Mouse (Mus musculus): ENCODE data around the gene Qpctl. TPM values are rescaled to one million over a fixed set of nuclear protein-coding genes. Genes with fewer than 3 reads are reported as not detected.
"Not testable (repeated sequence)": the region's sequence is repeated elsewhere in the genome, so short reads cannot be mapped to it uniquely, and the experiment has no call there.

Gene Qpctl
- total RNA-seq, 2 experiments from 2014 or later = 2.3 to 2.5 TPM

GRCm38 (mm10) chr7:19164189-19164588, 15.1 kb upstream of the Qpctl start:
- DNase-seq = no peak

GRCm38 (mm10) chr7:19163752-19164151, 14.7 kb upstream of the Qpctl start:
- DNase-seq = no peak

GRCm38 (mm10) chr7:19162928-19163327, 13.8 kb upstream of the Qpctl start:
- no peak for DNase-seq

DNA sequence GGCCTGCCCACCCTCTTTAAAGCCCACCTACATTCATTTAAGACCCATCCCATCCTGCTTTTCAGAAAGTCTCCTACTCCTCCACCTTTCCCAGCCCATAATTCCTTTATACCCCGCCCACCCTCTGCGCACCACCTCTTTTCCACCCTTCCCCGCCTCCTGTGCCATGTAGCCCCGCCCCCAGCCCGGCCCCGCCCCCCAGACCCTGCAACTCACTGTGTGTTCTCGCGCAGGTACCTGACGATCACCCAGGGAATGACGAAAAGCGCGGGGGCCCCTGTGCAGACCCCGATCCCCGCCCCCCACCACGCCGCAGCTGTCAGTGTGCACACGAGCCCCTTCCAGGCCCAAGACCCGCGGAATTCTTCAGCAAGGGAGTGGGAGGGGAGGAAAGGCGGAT, 11.0 kb upstream of the Qpctl start:
- no peak for DNase-seq

GRCm38 (mm10) chr7:19159411-19159810, 10.3 kb upstream of the Qpctl start:
- no peak for DNase-seq

DNA sequence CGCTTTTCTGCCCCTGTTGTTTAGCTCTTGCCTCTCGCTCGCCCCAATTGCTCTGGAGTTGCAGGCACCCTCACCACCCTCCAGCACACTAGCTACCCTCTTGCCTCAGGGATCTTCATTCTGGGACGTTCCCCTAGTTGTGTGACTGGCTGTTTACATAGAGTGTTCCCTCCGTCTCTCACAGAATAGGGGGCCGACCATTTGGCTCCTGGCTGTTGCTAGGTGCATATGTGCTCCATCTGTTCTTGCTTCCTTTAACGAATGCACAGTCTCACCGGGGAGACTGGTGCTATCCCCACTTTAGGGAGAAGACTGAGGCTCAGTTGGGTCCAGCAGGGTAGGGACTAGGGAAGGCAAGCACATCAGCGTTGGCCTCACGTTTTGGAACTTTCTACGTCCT, 9.5 kb upstream of the Qpctl start:
- no peak for DNase-seq

DNA sequence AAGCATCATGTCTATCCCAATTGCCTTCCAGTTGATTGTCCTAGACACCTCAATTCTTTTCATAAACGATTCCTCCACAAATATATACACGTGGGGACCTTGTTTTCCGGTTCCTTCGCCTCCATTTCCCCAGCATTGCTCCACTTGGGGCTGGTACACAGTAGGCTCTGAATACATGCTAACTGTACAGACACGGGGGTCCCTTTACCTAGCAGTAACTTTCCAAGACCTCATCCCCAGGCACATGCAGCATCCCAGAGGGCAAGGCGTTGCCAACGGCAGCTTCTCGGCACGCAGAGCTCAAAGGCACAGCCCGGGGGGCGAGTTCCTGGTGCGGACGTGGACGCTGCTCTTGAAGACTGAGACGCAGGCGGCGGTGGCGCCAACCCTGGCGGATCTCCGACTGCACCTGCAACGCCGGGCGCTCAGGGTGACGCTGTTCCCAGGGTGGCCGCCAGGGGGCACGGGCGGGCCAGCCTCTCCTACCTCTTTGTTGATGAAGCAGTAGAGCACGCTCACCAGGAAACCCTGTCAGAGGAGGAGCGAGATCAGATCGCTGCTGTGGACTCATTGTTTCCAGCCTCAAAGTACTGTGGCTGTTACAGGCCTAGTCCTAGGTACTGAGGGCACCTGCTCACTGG, 8.2 kb upstream of the Qpctl start:
- peak; percentile 86 for DNase-seq

DNA sequence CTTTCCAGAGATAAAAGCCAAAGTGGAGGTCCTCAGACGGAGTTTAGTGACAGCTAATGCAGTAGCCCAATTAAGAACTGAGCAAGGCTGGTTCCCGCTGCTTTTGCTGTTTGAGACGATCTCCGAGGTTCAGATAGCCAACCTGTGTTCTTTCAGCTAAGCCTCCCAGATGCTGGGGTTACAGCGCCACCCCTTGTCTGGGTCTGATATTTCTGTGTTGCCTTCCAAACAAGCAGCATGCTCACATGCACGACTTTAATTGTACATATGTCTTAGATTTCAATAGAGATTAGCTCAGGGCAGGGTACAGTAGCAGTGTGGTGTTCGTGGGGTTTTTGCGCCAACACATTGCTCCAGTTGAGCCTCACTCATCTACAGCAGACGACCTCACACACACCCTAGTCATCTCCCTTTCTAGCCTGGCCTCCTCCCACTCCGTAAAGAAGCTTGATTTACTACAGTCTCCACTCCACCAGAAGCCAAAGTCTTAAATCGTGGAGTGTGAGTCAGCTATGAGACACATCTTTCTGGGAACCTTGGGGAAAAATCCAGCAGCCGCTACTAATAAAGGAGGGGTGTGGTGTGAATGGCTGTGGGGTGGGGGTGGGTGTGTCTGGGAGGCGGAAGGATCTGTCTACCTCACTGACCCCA, 6.9 kb upstream of the Qpctl start:
- no peak for DNase-seq

DNA sequence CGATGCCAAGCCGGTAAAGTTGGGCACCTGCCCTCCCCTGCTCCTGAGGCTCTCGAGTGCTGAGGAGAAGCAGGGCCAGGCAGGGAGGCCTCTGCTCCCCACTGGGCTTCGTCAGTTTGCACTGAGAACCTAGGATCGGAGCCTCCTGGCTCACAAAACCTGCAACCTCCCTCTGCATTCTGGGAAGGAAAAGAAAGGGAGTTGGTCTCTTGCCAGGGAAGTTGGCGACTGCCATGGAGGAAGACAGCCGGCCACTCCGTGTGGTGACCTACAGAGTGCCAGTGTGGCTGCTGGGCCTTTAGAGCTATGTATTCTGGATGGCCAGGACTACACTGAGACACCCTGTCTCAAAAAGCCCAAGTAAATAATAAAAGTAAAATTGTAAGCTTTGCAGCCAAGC, 5.7 kb upstream of the Qpctl start:
- no peak for DNase-seq

GRCm38 (mm10) chr7:19151121-19151520, 2.0 kb upstream of the Qpctl start:
- DNase-seq = not testable (repeated sequence)

GRCm38 (mm10) chr7:19149626-19150025, 535 bp upstream of the Qpctl start, which contains the start of gene Snrpd2:
Gene Snrpd2 (plus strand): TSS chr7:19149722.
- peak; percentile 93 for DNase-seq

GRCm38 (mm10) chr7:19148180-19148874, 764 bp downstream of the Qpctl start:
- DNase-seq = no peak

DNA sequence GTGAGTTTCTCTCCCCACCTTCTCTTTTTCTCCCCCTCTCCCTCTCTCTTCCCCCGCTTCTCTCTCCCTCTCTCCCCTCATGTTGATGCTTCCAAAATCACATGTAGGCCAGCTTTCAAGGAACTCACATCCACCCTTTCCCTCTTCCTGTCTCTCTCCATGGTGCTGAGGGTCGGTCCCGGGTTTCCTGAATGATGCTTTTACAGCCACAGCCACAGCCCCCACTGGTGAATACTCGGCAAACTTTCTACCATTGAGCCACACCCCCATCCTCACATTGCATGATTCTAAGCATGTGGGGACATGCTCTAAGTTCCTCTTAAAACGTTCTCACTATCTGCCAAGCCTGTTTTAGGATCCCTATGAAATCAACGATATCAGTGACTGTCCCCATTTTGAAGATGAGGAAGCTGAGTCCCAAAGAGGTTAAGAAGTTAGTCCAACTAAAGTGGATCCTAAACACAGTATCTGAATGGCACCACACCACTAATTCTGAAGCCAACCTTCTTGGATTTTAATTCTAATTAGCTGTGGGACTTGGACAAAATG, 1.5 kb downstream of the Qpctl start:
- no peak for DNase-seq

- no peak for DNase-seq
Observed at GRCm38 (mm10) chr7:19146793-19147192, 2.3 kb downstream of the Qpctl start.

DNA sequence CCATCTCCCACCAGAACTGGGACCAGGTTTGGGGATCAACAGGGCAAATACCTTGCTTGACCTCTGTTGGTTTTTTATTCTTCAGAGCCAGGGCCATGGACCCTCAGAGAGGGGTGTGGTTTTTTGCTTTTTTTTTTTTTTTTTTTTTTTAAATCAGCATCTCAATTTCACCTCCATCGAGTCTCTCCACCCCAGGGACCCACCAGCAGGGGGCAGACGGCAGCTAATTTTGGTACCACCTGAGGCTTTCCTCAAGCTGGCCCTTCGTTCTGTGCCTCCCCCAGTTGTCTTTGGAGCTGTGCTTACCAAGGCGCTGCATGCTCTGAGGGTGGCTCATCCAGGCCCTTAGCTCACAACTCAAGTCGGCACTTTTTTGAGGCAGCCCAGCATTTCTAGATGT, 11.7 kb downstream of the Qpctl start:
- no peak for DNase-seq

GRCm38 (mm10) chr7:19136673-19137334, 12.3 kb downstream of the Qpctl start:
- DNase-seq = no peak

DNA sequence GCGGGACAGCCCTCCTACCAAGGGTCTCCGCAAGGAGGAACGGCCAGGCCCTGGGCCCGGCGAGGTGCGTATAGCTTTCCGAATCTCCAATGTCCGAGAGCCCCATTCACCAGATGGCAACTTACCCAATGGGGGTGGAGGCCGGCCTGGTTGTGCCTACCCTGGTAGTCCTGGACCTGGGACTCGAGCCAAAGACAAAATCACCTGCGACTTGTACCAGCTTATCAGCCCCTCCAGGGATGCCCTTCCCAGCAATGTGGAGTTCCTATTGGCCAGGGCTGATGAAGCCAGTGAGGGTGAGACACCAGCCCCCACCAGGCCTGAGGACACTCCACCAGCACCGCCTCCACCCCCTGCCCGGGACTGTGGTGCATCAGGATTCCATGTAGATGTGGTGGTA, 12.9 kb downstream of the Qpctl start:
- no peak for DNase-seq

DNA sequence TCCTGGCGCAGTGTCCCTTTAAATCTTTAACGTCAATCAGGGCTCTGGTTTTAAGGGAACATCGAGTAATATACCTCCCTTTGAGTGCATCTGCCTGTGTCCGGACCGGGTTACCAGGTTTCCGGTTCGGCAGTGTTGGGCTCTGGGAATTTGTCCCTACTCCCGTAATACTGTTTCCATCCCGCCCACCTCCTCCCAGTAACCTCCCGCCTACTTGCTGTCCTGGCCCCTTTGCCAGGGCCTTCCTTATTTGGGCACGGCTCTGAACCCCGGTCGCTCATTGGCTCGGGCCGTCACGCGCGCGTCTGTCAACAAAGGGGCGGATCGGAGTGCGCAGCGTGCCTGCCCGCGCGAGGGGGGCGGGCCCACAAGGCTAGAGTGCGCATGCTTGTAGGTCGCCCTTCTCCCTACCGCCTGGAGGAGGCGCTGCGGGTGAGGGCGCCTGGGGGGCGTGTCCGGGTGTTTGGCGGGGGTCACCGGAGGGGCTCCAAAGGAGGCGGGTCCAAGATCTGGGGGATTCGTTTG, 17.7 kb downstream of the Qpctl start:
- DNase-seq = peak; percentile 99

DNA sequence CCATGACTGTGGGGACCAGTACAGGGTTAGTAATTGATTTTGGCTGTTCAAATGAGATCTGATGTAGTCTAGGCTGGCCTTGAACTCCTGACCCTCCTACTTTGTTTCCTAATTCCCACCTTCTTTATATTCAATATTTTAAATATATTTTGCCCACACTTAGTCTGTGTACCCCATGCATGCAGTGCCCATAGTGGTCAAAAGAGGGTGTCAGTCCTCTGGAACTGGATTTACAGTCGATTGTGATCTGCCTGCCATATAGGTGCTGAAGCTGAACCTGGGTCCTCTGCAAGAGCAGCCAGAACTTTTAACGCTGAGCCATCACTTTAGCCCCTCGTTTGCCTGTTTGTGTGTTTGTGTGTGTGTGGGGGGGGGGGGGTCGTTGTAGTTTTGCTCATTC, 18.4 kb downstream of the Qpctl start:
- DNase-seq = no peak

DNA sequence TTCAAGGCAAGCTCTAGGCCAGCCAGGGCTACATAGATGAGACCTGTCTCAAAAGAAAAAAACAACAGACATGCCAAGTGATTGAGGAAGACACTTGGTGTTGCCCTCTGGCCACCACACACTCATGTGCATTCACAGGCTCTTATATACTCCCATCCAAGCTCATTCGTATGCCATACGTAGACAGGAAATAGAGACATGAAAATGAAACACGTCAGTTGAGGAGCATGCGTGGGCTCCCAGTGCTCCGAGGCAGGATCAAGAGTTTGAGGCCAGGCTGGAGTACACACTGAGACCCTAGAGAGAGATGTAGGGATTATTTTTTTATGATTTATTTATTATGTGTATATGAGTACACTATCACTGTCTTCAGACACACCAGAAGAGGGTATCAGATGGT, 19.7 kb downstream of the Qpctl start:
- DNase-seq = no peak

GRCm38 (mm10) chr7:19127744-19128143, 21.3 kb downstream of the Qpctl start:
- no peak for DNase-seq

DNA sequence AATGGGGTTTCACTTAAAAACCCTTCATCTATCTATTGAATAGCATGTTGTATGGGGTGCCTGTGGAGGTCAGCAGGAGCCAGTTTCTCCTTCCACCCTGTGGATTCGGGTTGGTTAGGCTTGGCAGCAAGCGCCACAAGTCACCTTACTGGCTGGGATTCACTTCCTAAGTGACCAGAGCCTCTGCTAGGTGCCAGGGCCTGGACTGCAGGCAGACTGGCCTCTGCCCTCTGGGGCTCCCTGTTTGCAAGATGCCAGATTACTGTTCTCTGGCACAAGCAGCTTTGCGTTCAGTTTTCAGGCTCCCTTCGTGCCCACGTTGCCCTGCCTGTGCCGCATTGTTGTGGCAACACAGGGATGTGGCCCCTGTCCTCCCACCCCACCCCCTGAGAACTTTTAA, 24.4 kb downstream of the Qpctl start:
- DNase-seq = no peak

Measured in gastrocnemius, postnatal 25 days (tissue).